Mouse (Mus musculus): ENCODE results near the gene Usp31.

GRCm38 (mm10) chr7:121737511-121738415, 30.7 kb upstream of the Usp31 start:
- TF ChIP-seq TAL1 (IDR thresholded peaks at IDR 0.05; ENCODE audit: low read length) (no peak), GATA1 (IDR thresholded peaks at IDR 0.05; ENCODE audit: low read length) (no peak)
